Mouse (Mus musculus): ENCODE results near the gene Fgfr2.

- TF ChIP-seq CTCF (IDR thresholded peaks at IDR 0.05; ENCODE audit: insufficient read depth, low read length) (no peak), POLR2A (IDR thresholded peaks at IDR 0.05; ENCODE audit: borderline replicate concordance, extremely low read depth, low read depth, low read length) (no peak)
Measured at GRCm38 (mm10) chr7:131424912-131425311, 1698.2 kb downstream of the Fgfr2 start.
